Comparison of ENCODE assay signal across 12 mouse cellular contexts in genomic region chr10:122693911-122694618, GRCm38 (mm10). TPM values are rescaled to one million over a fixed set of nuclear protein-coding genes. Genes with fewer than 3 reads are reported as not detected.
A peak's percentile ranks its signal among the peaks of the same experiment; 100 is the strongest.
DNase-seq lines count a peak whose midpoint lies in the region; ATAC-seq and TF ChIP-seq lines count a peak whose summit lies in the region.
"Had no signal": no experiment of that assay in that cellular context is flagged by ENCODE, and none has a peak within 500 bp of the region (broad histone marks: within the 10 kb centered on the region; RNA-seq: fewer than 3 reads in every experiment).

No protein-coding gene starts in this region.

- WGBS in kidney, postnatal 0 days, result 54% methylated on average over 17 of the region's 17 CpGs
- 52% methylated on average over 17 of the region's 17 CpGs for WGBS in embryonic facial prominence, embryonic 10.5 days
- WGBS in hindbrain, embryonic 12.5 days, result 57% methylated on average over 12 of the region's 17 CpGs
- WGBS in midbrain, embryonic 14.5 days, result 63% methylated on average over 17 of the region's 17 CpGs

- no peak for DNase-seq in kidney, postnatal 0 days (ENCODE audit: low spot score)
- no peak for DNase-seq in kidney, adult 18-20 months
- DNase-seq in embryonic facial prominence, embryonic 10.5 days (ENCODE audit: low spot score), result peak; percentile 61
- no peak for DNase-seq in midbrain, embryonic 14.5 days
- DNase-seq in left cerebral cortex, adult 2 months (ENCODE audit: extremely low spot score in 1 of 2, low spot score in 2 of 2), result no peak
- DNase-seq in cerebellum, postnatal 14 days, result no peak
- DNase-seq: thymus, postnatal 36 days had no signal

- no peak for TF ChIP-seq CTCF in kidney, postnatal 0 days (IDR thresholded peaks at IDR 0.05; ENCODE audit: low read depth)
- TF ChIP-seq CTCF in left cerebral cortex, adult 2 months (IDR thresholded peaks at IDR 0.05), result no peak

- H3K9me3 ChIP-seq in kidney, postnatal 0 days (replicated peaks; ENCODE audit: low read length), result no peaks in the 10 kb centered on the region
- H3K9me3 ChIP-seq in embryonic facial prominence, embryonic 10.5 days, result peaks cover 4% of the 10 kb centered on the region; the same call in 1 of the 2 replicates
- no peaks in the 10 kb centered on the region for H3K9me3 ChIP-seq in hindbrain, embryonic 12.5 days (replicated peaks)
- H3K9me3 ChIP-seq in midbrain, embryonic 14.5 days (ENCODE audit: control insufficient read depth, low read length), result no peaks in the 10 kb centered on the region
- H3K9me3 ChIP-seq: heart, embryonic 13.5 days; liver, embryonic 15.5 days; stomach, embryonic 15.5 days had no signal

- H3K27me3 ChIP-seq in kidney, postnatal 0 days (ENCODE audit: insufficient read depth, low read length), result no peaks in the 10 kb centered on the region
- no peaks in the 10 kb centered on the region for H3K27me3 ChIP-seq in embryonic facial prominence, embryonic 10.5 days (replicated peaks; ENCODE audit: low read depth, poor library complexity, severe bottlenecking)
- H3K27me3 ChIP-seq in hindbrain, embryonic 12.5 days, result no peaks in the 10 kb centered on the region
- no peaks in the 10 kb centered on the region for H3K27me3 ChIP-seq in midbrain, embryonic 14.5 days (ENCODE audit: control insufficient read depth, insufficient read depth, low read length)
- H3K27me3 ChIP-seq: heart, embryonic 13.5 days; liver, embryonic 15.5 days; stomach, embryonic 15.5 days had no signal

- H3K36me3 ChIP-seq in kidney, postnatal 0 days (ENCODE audit: insufficient read depth, low read length), result no peaks in the 10 kb centered on the region
- H3K36me3 ChIP-seq in embryonic facial prominence, embryonic 10.5 days (replicated peaks), result no peaks in the 10 kb centered on the region
- no peaks in the 10 kb centered on the region for H3K36me3 ChIP-seq in hindbrain, embryonic 12.5 days
- no peaks in the 10 kb centered on the region for H3K36me3 ChIP-seq in midbrain, embryonic 14.5 days (ENCODE audit: control insufficient read depth, insufficient read depth, low read length)
- H3K36me3 ChIP-seq: heart, embryonic 13.5 days; liver, embryonic 15.5 days; stomach, embryonic 15.5 days had no signal

- H3K9ac ChIP-seq in kidney, postnatal 0 days (ENCODE audit: low read depth, low read length), result no peak overlapping the region
- H3K9ac ChIP-seq in hindbrain, embryonic 12.5 days, result no peak overlapping the region
- H3K9ac ChIP-seq in midbrain, embryonic 14.5 days (replicated peaks; ENCODE audit: low read length), result no peak overlapping the region
- H3K9ac ChIP-seq: heart, embryonic 13.5 days; liver, embryonic 15.5 days; stomach, embryonic 15.5 days had no signal

- ATAC-seq in kidney, postnatal 0 days (replicated peaks; ENCODE audit: low FRiP score, low read depth), result peak; percentile 74
- ATAC-seq in hindbrain, embryonic 12.5 days (ENCODE audit: low FRiP score), result no peak
- no peak for ATAC-seq in midbrain, embryonic 14.5 days (ENCODE audit: low FRiP score, low TSS enrichment)

- no peak overlapping the region for H3K4me3 ChIP-seq in kidney, postnatal 0 days (replicated peaks; ENCODE audit: low read depth, low read length)
- H3K4me3 ChIP-seq in embryonic facial prominence, embryonic 10.5 days, result no peak overlapping the region
- H3K4me3 ChIP-seq in hindbrain, embryonic 12.5 days, result no peak overlapping the region
- no peak overlapping the region for H3K4me3 ChIP-seq in midbrain, embryonic 14.5 days (replicated peaks; ENCODE audit: low read depth, low read length)
- no peak overlapping the region for H3K4me3 ChIP-seq in left cerebral cortex, adult 2 months
- H3K4me3 ChIP-seq: heart, embryonic 13.5 days; liver, embryonic 15.5 days; myocyte; stomach, embryonic 15.5 days had no signal

- H3K4me1 ChIP-seq in kidney, postnatal 0 days (replicated peaks; ENCODE audit: insufficient read depth, low read length), result no peaks in the 10 kb centered on the region; the same call in 1 of the 2 replicates
- peaks cover 26% of the 10 kb centered on the region for H3K4me1 ChIP-seq in embryonic facial prominence, embryonic 10.5 days
- H3K4me1 ChIP-seq in hindbrain, embryonic 12.5 days, result peaks cover 9% of the 10 kb centered on the region; the same call in 1 of the 2 replicates
- H3K4me1 ChIP-seq in midbrain, embryonic 14.5 days (ENCODE audit: control insufficient read depth, insufficient read depth, low read length), result peaks cover 7% of the 10 kb centered on the region; the same call in 1 of the 2 replicates
- H3K4me1 ChIP-seq: heart, embryonic 13.5 days; liver, embryonic 15.5 days; stomach, embryonic 15.5 days had no signal

- intact Hi-C loops in left cerebral cortex, adult 2 months (cut with DNase I), result no loop called here

- no peak overlapping the region for H3K27ac ChIP-seq in kidney, postnatal 0 days
- H3K27ac ChIP-seq in embryonic facial prominence, embryonic 10.5 days (replicated peaks), result peak overlapping the region; percentile 41; the same call in 1 of the 2 replicates
- H3K27ac ChIP-seq in hindbrain, embryonic 12.5 days, result peak overlapping the region; percentile 23; the same call in 1 of the 2 replicates
- peak overlapping the region; percentile 60 for H3K27ac ChIP-seq in midbrain, embryonic 14.5 days (replicated peaks; ENCODE audit: low read depth, low read length)
- H3K27ac ChIP-seq in left cerebral cortex, adult 2 months, result no peak overlapping the region
- H3K27ac ChIP-seq: heart, embryonic 13.5 days; liver, embryonic 15.5 days; stomach, embryonic 15.5 days had no signal

- H3K4me2 ChIP-seq in kidney, postnatal 0 days (ENCODE audit: low read length), result no peak overlapping the region
- H3K4me2 ChIP-seq in hindbrain, embryonic 12.5 days (replicated peaks), result no peak overlapping the region
- no peak overlapping the region for H3K4me2 ChIP-seq in midbrain, embryonic 14.5 days (ENCODE audit: low read length)
- H3K4me2 ChIP-seq: heart, embryonic 13.5 days; liver, embryonic 15.5 days; stomach, embryonic 15.5 days had no signal

RNA-seq across cellular contexts. Expression of gene Ppm1h, which starts 15.5 kb away (rescaled TPM):
- polyA plus RNA-seq in kidney, postnatal 0 days (2015; fragmentation: Nextera tagmentation; extraction: Ambion mirVana), result 33.5 and 38.0 TPM in 2 replicates
- 3.4 and 3.9 TPM in 2 replicates for polyA plus RNA-seq in embryonic facial prominence, embryonic 10.5 days (2016; fragmentation: Nextera tagmentation; extraction: Ambion mirVana)
- 11.8 and 12.9 TPM in 2 replicates for polyA plus RNA-seq in hindbrain, embryonic 12.5 days (2016; fragmentation: Nextera tagmentation; extraction: Ambion mirVana)
- 19.8 and 23.3 TPM in 2 replicates for polyA plus RNA-seq in midbrain, embryonic 14.5 days (2014; fragmentation: Nextera tagmentation; extraction: Ambion mirVana)
- 100 to 1,000 TPM in 1 of 2 experiments, 10 to 100 TPM in 1; 97.9 to 105 TPM for total RNA-seq in left cerebral cortex, adult 2 months (2021)

Comparison
In these comparisons a context has a peak if more than half of its experiments do, and no peak if none do; other contexts are left out.
1. H3K27ac ChIP-seq: peak in embryonic facial prominence, embryonic 10.5 days (single experiment), hindbrain, embryonic 12.5 days (single experiment) and midbrain, embryonic 14.5 days (single experiment); none in kidney, postnatal 0 days (single experiment) and left cerebral cortex, adult 2 months (single experiment).